Mouse (Mus musculus) CH12.LX (cell line): ENCODE data around the gene Dyrk3.

Experiments used
- CTCF ChIP-seq, 2 experiments: IDR thresholded peaks in 1 of 2; conservative IDR thresholded peaks in 1 of 2; 2 replicates each; pipeline ENCODE4 v1.5.1; 2011 to 2012; ENCODE audit warnings: low read depth in 2 of 2, low read length in 2 of 2, improper control_type of control experiment in 1 of 2, inconsistent platforms in 1 of 2, mild to moderate bottlenecking in 1 of 2, moderate library complexity in 1 of 2
- RAD21 ChIP-seq: IDR thresholded peaks from 2 replicates; pipeline ENCODE4 v1.6.1; 2011; ENCODE audit warnings: low read depth, mild to moderate bottlenecking, low read length, improper control_type of control experiment, moderate library complexity
- TBP ChIP-seq: conservative IDR thresholded peaks from 2 replicates; pipeline ENCODE4 v1.6.1; 2011; ENCODE audit warnings: low read depth, low read length, improper control_type of control experiment
- TCF12 ChIP-seq: IDR thresholded peaks from 2 replicates; pipeline ENCODE4 v1.6.1; 2014; ENCODE audit warnings: low read depth, mild to moderate bottlenecking, inconsistent platforms, low read length, improper control_type of control experiment
- ZC3H11A ChIP-seq: IDR thresholded peaks from 2 replicates; pipeline ENCODE4 v1.6.1; 2012; ENCODE audit warnings: low read depth, mild to moderate bottlenecking, inconsistent platforms, low read length, improper control_type of control experiment

GRCm38 (mm10) chr1:131138191-131139016 lies at the start of gene Dyrk3:
- TF ChIP-seq RAD21 (peak; percentile 17), TBP (peak; percentile 69; the same call in 1 of the 2 replicates), TCF12 (peak; percentile 39; the same call in 1 of the 2 replicates), CTCF (conservative IDR thresholded peaks at IDR 0.05 in 1 of 2, IDR thresholded peaks at IDR 0.05 in 1 of 2; ENCODE audit: low read depth in 2 of 2, low read length in 2 of 2) (peak in 1 of 2 experiments; percentile 53; a peak in 2 of 4 replicates), ZC3H11A (no peak)
